Mouse (Mus musculus) neural tube, embryonic 14.5 days (tissue): ENCODE data around the gene Amn. TPM values are rescaled to one million over a fixed set of nuclear protein-coding genes. Genes with fewer than 3 reads are reported as not detected.

Experiments
- ATAC-seq: fragments of 200-750 bp; cut with Nextera tagmentation; 2 replicates; pipeline ENCODE4 v1.8.0; 2017; ENCODE audit warnings: low read depth, mild to moderate bottlenecking, moderate TSS enrichment, moderate library complexity
- H3K27ac ChIP-seq: fragments of 300-500 bp; sonication (generic); 2 replicates; pipeline ENCODE4 v1.5.1; 2014; ENCODE audit warnings: low read depth, mild to moderate bottlenecking, control low read depth, low read length, moderate library complexity, mixed read lengths
- H3K27me3 ChIP-seq: fragments of 300-500 bp; sonication (generic); 2 replicates; pipeline ENCODE4 v1.6.1; 2014; ENCODE audit warnings: low read length; ENCODE audit not compliant: control insufficient read depth, insufficient read depth
- H3K36me3 ChIP-seq: fragments of 300-500 bp; sonication (generic); 2 replicates; pipeline ENCODE4 v1.6.1; 2014; ENCODE audit warnings: low read length, mixed read lengths; ENCODE audit not compliant: control insufficient read depth, insufficient read depth
- H3K4me1 ChIP-seq: fragments of 300-500 bp; sonication (generic); 2 replicates; pipeline ENCODE4 v1.6.1; 2014; ENCODE audit warnings: low read length; ENCODE audit not compliant: control insufficient read depth, insufficient read depth
- H3K4me2 ChIP-seq: fragments of 300-500 bp; sonication (generic); 2 replicates; pipeline ENCODE4 v1.6.1; 2014; ENCODE audit warnings: mild to moderate bottlenecking, low read depth, low read length, control low read depth
- H3K4me3 ChIP-seq: fragments of 300-500 bp; sonication (generic); 2 replicates; pipeline ENCODE4 v1.5.1; 2014; ENCODE audit warnings: low read depth, low read length, control low read depth, mixed read lengths
- H3K9ac ChIP-seq: fragments of 300-500 bp; sonication (generic); replicated peaks from 2 replicates; pipeline ENCODE4 v1.6.1; 2014; ENCODE audit warnings: low read depth, mild to moderate bottlenecking, control low read depth, low read length, mixed read lengths
- H3K9me3 ChIP-seq: fragments of 300-500 bp; sonication (generic); 2 replicates; pipeline ENCODE4 v1.6.1; 2016; ENCODE audit warnings: low read length; ENCODE audit not compliant: control insufficient read depth
- WGBS: fragments of 180-500 bp; shearing (Covaris S2); extraction: QIAGEN DNeasy Blood & Tissue Kit; methylation state at CpG from one replicate; pipeline ENCODE4 v1.1.7; 2014; 5-methylcytosine and 5-hydroxymethylcytosine counted together
- polyA plus RNA-seq: library from polyadenylated mRNA; unstranded; fragments of >200 nt; fragmentation: Nextera tagmentation; extraction: Ambion mirVana; gene quantifications from 2 replicates; pipeline ENCODE4 v1.2.1, GENCODE M21; 2014

Gene Amn
- polyA plus RNA-seq, 1 experiment from 2014 or later: 28.1 TPM

- Histone ChIP-seq H3K4me3 (no peak overlapping the region), H3K27me3 (no peaks in the 10 kb centered on the region), H3K9me3 (no peaks in the 10 kb centered on the region), H3K4me2 (no peak overlapping the region), H3K4me1 (no peaks in the 10 kb centered on the region), H3K27ac (no peak overlapping the region), H3K36me3 (peaks cover 82% of the 10 kb centered on the region), H3K9ac (no peak overlapping the region)
- WGBS: 74% methylated on average over 13 of the region's 13 CpGs
- no peak for ATAC-seq
Observed at GRCm38 (mm10) chr12:111321832-111322231, 50.9 kb downstream of the Amn start.

GRCm38 (mm10) chr12:111323423-111323822, 52.5 kb downstream of the Amn start:
- H3K9me3 ChIP-seq: no peaks in the 10 kb centered on the region
- ATAC-seq: no peak
- H3K27ac ChIP-seq: no peak overlapping the region
- peaks cover 75% of the 10 kb centered on the region for H3K36me3 ChIP-seq
- H3K9ac ChIP-seq: no peak overlapping the region
- no peak overlapping the region for H3K4me3 ChIP-seq
- H3K27me3 ChIP-seq: no peaks in the 10 kb centered on the region
- H3K4me2 ChIP-seq: no peak overlapping the region
- 91% methylated on average over 4 of the region's 4 CpGs for WGBS
- H3K4me1 ChIP-seq: no peaks in the 10 kb centered on the region

GRCm38 (mm10) chr12:111324536-111324935, 53.6 kb downstream of the Amn start:
- H3K4me1 ChIP-seq: no peaks in the 10 kb centered on the region
- no peaks in the 10 kb centered on the region for H3K27me3 ChIP-seq
- no peaks in the 10 kb centered on the region for H3K9me3 ChIP-seq
- peaks cover 67% of the 10 kb centered on the region for H3K36me3 ChIP-seq
- 93% methylated on average over 21 of the region's 21 CpGs for WGBS
- no peak overlapping the region for H3K4me3 ChIP-seq
- no peak overlapping the region for H3K27ac ChIP-seq
- H3K9ac ChIP-seq: no peak overlapping the region
- no peak overlapping the region for H3K4me2 ChIP-seq
- ATAC-seq: no peak

GRCm38 (mm10) chr12:111324949-111325348, 54.1 kb downstream of the Amn start:
- no peak overlapping the region for H3K4me3 ChIP-seq
- no peak for ATAC-seq
- no peak overlapping the region for H3K9ac ChIP-seq
- H3K36me3 ChIP-seq: peaks cover 63% of the 10 kb centered on the region
- H3K9me3 ChIP-seq: no peaks in the 10 kb centered on the region
- no peak overlapping the region for H3K27ac ChIP-seq
- 94% methylated on average over 12 of the region's 12 CpGs for WGBS
- H3K4me1 ChIP-seq: no peaks in the 10 kb centered on the region
- no peak overlapping the region for H3K4me2 ChIP-seq
- H3K27me3 ChIP-seq: no peaks in the 10 kb centered on the region

- Histone ChIP-seq H3K4me3 (no peak overlapping the region), H3K27me3 (no peaks in the 10 kb centered on the region), H3K4me2 (no peak overlapping the region), H3K9ac (no peak overlapping the region), H3K9me3 (no peaks in the 10 kb centered on the region), H3K4me1 (no peaks in the 10 kb centered on the region), H3K27ac (no peak overlapping the region), H3K36me3 (peaks cover 55% of the 10 kb centered on the region)
- no peak for ATAC-seq
- 95% methylated on average over 18 of the region's 18 CpGs for WGBS
Observed at GRCm38 (mm10) chr12:111325744-111326424, 55.0 kb downstream of the Amn start.

Other genes starting within 250 kb of the Amn start
- 7.4 and 9.1 TPM in 2 replicates for gene Rcor1, start 231.7 kb upstream of the Amn start, polyA plus RNA-seq
- 20.1 and 22.1 TPM in 2 replicates for gene Traf3, start 104.7 kb upstream of the Amn start, polyA plus RNA-seq
- gene 4930595D18Rik, start 86.6 kb upstream of the Amn start, polyA plus RNA-seq: not detected in 2 replicates
- gene Cdc42bpb, start 106.6 kb downstream of the Amn start, polyA plus RNA-seq: 43.4 and 54.1 TPM in 2 replicates
- 0.43 and 1.5 TPM in 2 replicates for gene Lbhd2, start 135.7 kb downstream of the Amn start, polyA plus RNA-seq
- gene Exoc3l4, start 145.9 kb downstream of the Amn start, polyA plus RNA-seq: 1.2 and 2.0 TPM in 2 replicates
- gene Tnfaip2, start 171.4 kb downstream of the Amn start, polyA plus RNA-seq: 0.81 TPM in 1 of 2 replicates, not detected in the other
- gene Gm266, start 214.7 kb downstream of the Amn start, polyA plus RNA-seq: 1.3 and 1.5 TPM in 2 replicates